Mouse (Mus musculus): ENCODE measurements around the gene Arnt2.

Arnt2 gene

DNA sequence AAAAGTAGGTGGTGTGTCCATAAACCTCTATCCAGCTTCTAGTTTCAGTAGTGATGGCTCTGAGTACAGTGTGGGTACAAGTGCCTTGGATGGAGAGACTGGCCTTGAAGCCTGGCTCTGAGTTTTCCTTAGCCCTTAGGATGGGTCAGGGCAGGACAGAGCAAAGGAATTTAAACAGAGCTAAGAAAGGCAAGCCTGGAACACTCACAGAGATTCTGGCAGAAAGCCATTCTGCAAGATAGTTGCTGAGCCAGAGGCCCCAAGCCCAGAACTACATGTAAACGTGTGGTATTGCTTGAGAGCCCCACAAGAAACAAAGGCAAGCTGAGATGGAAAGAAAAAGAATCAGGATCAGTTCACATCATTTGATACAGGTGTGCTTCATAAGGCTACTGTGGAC, 70.8 kb downstream of the Arnt2 start:
- DNase-seq = no peak

DNA sequence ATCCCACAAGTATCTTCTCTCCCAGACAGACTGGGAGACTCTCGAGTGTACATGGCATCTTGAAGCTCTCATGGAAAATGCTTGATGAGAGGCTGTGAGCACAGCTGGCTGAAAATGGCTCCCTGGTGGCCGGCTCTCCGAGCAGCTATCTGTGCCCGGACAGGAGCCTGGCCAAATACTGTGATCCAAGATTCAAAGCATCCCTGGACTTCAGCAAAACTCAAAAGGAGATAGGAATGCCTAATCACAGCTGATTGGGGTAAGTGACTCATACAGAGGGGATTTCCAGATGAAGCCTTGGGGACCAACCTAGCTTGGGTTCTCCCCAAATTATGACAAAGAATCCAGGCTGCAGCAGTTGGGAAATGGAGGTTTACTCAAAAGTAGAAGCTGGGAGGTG, 72.2 kb downstream of the Arnt2 start:
- DNase-seq = no peak

DNA sequence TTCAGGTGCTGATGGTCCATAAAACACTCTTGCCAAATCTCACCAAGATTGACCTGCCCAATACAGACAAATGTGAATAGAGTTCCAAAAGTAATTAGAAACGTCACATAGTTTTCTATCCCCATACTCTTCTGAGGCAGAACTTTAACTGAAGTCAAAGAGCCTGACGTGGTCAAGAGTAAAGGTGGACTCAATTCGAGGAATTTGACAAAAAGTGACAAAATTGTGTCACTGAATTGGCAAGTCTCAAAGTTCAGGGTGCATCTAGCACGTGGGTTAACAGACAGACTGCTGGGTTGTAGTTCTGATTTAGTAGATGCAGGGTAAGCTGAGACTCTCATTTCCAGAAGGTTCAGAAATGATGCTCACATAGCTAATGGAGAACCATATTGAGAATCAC, 73.1 kb downstream of the Arnt2 start:
- DNase-seq = no peak

DNA sequence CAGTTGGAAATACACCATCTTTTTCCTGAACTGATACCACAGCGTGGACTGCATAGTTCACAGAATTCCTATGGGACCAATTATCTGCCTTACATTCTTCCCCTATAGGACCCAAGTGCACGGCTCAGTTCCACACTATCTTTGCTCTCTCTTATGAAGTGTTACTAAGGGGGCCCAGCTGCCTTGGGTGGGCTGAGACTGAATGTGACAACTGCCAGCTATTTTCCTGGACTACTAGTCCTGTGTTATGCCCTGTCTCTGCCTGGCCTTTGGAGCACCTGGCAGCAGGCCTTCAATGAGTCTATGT, 73.4 kb downstream of the Arnt2 start:
- DNase-seq = no peak

DNA sequence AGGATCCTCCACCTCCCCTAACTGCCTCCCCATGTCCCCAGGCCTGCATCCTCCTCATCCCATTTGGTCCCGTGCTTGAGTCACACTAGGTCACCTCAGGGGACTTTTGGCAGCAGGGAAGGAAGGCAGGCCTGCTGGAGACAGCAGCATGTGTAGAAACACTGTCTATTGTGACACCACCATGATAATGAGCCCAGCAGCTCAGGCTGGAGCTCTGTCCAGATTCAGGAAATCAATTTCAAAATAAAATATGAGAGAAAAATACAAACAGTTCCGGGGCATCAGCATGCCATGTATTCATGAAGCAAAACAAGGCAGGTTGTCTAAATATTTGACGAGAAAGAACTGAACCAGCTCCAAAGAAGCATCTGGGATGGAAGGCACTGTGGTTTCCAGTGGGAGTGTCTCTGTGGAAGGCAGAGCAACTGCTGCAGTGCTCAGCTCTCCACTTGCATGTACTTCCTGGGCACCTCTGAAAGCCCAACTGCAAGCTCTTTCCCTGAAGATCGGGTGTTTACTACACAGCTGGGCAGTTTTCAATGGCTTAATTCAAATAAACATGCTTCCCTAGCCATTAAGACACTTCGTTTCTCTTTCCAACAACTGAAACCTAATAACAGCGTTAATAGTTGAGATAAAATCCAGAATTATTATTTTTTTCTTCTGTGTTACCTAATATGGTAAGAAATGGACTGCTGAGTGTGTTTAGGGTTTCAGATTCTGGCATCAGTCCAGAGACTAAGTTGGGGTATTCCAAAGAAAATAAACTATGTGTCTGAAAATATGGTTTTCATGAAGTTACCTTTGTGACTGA, 74.0 kb downstream of the Arnt2 start:
- no peak for DNase-seq

DNA sequence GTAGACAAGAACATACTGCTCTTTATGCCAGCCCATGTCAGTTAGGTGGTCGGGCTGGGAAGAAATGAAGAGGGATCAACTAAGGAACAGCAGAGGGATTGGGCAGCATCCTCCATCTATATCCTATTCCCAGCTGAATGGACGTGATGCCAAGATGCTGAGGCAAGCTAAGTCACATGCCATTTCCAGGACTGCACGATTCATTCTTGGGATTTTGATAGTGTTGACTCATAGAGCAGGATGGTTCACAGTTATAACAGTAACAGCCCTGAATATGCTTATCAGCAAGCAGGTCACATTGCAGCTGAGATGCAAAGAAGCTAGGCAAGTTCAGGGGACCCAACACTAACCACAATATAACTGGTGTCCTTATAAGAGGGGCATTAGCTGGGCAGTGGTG, 76.0 kb downstream of the Arnt2 start:
- no peak for DNase-seq

DNA sequence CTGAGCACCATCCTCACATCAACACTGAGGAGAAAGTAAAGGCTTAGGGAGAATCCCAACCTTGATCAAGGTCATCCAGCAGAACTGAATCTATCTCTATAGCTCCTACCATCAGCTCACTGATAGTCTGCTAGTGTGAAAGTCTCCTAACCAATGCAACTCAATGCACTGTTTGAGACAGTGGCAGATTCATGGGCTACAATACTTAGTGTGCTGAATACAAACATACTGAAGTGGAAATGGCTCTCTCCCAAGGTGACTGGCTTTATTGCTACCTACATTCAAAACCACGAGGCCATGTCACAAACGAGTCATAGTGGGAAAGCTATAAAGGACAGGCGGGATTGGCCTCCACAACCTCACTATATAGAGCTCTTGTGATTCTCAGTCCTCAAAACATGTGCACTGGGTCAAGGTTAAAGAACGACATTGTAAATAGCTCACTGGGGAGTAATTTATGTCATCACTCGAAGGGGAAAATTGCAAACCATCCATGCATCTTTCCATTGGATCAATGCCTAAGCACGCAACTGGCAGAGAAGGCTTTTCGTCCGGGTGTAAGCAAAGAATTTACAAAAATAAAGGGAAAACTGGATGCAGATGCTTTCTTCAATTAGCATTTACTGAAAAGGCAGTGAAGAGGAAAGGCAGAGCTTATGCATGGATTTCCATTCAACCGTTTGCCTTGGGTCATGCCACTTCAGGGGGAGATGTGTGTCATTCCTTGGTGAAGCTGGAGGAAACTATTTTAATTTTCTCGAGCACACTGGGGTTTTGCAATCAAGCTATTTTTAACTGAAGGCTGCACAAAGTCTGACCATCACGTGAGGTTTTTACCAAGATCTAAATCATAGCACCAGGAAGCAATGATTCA, 77.4 kb downstream of the Arnt2 start:
- no peak for DNase-seq

DNA sequence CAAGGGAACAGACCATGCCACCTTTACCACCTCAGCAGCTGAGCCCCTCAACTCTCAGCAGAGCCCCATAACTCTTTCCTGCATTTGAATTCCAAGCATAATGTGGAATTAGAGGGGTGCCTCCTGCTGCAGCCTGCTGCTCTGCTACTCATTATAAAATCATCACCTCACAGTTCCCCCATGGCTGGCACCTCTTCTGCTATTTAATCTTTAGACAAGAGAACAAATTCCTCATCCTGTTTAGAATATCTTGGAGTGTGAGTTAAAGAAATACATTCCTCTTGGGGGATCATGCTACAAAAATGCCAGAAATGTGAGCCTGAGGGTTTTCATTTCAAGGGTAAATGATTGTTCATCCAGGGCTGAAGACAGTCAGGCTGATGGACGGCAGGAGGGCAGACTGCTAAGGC, 80.8 kb downstream of the Arnt2 start:
- no peak for DNase-seq

DNA sequence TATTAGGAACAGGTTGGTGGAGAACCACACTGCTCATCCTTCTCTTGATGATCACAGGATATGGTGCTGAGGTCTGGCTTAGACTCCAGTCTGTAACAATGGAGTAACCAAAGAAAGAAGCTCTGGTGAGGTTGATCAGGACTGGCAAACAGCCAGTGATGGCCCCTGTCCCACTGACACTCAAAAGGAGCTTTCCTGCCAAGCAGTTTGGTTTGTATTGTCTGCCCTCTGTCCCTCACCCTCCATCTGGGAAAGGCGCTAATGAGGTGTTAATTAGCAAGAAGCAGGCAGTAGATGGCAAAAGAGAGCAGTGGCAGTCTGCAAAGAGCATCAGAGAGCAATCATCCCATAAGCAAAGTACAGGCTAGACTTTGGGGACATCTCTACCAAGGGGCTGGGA, 81.2 kb downstream of the Arnt2 start:
- no peak for DNase-seq

DNA sequence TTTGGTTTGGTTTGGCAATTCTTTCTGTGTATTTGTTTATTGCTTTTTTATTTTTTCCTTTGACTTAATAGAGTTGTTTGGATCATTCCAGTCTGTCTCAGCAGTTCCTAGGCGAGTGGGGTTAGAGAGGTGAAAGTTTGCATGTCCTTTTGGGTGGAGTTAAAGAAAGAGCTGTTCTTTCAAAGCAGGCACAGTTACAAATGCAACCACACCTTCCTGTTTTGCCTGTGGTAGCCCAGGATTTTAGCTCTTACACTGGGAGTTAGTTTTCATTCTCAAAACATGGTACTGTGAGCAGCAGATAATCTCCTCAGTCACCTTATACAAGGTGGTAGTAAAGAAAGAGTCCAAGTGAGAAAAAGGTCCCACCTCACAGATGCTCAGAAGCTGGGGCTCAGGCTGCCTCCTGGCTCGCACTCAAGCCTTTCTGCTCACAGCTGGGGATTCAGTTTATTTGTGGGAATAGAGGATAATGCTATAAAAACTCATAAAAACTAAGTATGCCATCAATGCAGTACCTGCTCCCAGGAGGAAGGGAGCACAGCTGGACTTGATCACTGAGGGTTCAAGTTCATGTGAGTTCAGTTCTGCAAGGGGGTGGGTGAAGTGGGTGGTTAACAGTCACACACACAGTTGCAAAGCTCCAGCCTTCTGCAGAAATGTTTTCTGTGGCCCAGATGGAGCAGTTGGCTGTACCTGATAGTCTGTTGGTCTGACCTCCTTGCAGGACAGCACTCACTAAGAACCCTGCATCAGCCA, 84.2 kb downstream of the Arnt2 start:
- no peak for DNase-seq

DNA sequence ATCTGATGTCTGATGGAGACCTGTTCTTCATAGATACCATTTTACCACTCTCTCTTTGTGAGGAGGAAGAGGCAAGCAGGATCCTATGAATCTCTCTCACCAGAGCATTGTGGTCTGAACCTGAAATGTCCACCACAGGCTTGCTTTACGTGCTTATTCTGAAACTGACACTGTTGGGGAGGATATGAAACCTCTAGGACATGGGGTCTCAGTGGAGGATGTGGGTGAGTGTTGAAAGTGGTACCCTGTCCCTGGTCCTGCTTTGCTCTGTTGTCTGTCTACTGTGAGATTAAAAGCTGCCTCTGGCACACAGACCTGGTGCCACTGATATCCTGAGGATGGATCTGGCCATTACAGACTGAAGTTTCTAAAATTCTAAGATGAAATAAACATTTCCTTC, 88.4 kb downstream of the Arnt2 start:
- DNase-seq = no peak

DNA sequence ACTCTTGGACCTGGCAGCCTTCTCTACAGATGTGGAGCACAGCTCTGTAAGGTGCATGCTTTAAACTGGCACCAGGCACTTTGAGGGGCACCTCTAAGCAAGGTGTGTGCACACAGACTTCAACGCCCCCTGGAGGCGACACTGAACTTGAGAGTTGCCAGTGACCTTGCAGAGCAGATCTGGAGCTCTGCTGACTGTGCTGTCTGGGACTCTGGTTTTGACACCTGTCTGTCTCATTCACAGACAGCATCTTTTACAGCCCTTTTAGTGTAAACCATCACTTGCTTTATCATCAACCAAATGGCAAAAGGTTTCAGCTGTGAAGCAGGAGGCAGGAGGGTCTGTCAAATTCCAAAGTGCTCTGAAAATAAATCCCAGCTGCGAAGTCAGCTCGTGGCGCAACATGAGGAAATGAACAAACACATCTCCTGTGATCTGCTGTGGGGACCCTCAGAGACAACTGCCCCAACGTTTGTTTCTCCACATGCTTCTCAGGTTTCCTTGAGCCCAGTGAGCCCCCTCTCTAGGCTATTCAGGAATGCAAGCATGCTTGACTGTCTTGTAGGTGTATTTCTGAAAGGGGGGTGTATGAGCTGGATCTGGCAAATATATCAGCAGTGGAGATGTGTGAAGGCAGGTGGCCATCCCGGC, 94.5 kb downstream of the Arnt2 start:
- DNase-seq = peak; percentile 57

DNA sequence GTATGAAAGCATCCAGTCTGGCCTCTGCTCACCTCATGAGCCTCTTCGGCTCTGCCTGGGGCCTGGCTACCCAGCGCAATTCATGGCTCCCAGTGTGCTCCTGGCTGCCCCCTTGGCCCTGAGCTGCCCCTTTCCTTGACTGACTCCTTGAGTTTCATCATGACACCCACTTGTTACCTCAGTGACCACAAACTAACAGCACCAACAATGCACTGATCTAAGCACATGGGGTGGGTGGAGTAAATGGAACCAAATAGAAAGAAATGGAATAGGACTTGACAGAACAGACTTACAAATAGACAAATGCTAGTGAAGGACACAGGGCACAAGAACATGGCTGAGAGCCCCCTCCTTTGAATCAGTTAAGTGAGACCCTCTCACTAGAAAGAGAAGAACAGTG, 95.2 kb downstream of the Arnt2 start:
- no peak for DNase-seq

DNA sequence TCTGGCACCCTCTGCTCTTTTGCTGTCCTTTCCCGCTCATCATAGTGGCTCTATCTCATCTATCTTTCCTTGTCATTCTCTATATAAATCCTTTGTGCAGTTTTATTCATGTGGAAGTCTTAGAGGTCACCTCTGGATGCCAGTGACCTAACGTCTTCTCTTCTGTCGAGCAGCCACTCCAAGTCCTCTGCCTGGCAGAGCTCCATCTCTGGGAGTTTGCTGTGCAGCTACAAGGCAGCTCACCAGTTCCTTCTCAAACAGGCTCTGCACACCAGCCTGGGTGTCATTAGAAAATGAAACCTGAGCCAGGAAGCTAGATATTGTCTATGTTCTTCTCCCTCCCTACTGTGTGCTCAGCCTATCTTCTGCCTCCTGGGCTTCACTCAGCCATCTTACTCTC, 98.4 kb downstream of the Arnt2 start:
- DNase-seq = no peak

DNA sequence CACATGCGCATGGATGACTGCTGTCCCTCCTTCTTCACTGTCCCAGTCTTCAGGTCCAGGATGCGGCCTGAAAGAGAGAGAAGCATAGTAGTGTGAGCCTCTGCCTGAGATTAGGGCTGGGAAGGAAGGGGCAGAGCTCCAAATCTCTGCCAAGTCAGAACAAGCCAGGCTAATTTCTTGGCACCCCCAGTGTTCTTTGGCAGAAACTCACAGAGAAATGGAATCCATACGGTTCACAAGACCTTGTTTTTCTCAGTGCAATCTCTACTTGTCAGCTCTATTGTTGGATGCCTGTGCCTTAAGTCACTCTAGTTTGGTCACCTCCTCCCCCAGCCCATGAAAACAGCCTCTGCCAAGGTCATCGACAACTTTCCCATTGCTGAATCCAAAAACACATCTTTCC, 99.1 kb downstream of the Arnt2 start:
- no peak for DNase-seq

DNA sequence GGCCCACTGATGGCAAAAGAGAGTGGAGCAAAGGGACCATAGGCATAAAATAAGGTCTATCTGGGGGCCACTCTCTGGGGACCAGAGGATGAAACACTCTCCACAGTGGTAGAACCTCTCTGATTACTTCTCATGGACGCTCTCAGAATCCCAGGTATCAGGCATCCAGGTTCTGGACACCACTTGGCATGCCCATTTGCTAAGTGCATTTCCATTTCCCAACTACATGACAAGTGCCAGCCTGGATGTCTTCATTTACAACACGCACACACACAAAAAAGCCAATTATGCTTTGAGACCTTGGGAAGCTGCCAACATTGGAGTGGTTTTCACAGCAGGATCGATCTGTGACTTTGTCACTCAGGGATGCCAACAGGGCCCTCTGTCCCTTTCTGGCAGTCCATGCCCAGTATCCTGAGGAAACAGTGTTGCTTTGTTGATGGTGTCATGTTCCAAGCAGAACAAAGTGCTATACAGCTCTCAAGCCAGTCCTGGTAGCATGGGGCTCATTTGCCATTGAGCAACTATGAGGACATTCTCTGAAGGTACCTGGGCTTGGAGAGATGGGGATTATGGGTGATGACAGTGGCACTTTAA, 102.5 kb downstream of the Arnt2 start:
- DNase-seq = no peak

DNA sequence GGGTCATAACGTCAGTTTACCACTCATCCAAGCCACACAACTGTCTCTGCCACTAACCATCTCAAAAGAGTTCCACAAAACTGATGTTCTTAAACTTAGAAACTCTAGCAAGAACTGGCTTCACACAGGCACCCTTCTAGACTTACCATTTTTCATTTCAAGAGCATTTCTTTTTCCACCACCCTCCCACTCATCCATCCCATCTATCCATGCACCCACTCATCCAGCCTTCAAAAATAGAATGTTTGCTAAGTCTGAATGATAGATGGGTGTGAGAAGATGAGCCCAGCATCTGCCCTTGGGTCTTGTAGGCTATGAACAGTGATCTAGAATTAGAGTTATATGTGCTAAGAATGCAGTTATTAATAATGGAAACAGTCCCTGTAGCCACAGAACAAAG, 109.7 kb downstream of the Arnt2 start:
- DNase-seq = no peak

DNA sequence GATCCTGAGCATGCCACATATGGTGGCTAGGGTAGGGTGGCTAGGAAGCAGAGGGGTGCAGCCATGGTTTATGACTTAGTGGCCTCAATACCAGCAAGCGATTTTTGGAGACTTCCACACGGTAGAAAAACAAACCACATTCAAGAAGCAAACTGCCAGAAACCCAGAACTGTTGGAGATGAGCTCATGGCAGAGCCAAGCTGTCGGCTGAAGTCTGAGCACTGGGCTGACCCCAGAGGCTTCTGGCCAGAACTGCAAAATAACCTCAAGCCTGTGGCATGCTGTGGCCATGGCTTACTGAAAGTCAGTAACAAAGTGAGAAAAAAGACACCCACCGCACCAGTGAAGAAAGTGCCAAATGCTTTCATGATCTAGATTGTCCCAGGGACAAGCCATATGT, 110.4 kb downstream of the Arnt2 start:
- DNase-seq = no peak

DNA sequence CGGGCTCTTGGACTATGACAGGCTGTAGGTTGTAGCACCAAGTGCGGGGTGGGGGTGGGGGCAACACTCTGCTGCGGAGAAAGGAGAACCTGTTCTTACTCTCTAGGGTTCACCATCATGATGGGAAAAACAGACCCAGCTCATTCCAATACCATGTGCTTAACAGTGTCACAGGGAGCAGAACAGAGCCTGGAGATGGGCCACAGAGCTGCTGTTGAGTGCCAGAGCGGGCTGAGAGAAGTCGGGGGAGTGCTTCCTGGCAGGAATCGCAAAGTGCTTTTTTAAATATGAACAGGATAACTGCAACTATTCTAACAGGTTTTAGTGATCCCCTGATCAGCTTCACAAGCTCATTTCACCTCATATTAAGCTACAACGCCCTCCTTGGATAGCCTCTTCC, 116.9 kb downstream of the Arnt2 start:
- DNase-seq = no peak

DNA sequence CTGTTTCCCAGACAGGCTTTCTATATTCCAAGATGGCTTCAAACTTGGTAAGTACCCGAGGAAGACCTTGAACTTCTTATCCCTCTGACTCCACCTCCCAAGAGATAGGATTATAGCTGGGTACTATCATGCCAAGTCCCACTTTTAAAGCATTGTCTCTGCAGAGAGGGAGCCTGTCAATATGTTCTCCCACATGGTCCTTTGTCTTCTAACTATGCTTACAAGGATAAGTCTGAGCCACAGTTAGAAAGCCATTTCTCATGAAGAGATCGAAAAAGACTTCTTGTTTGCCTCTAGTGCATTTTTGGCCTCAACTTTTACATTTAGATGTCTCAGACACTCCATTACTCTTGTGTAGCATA, 122.8 kb downstream of the Arnt2 start:
- no peak for DNase-seq

DNA sequence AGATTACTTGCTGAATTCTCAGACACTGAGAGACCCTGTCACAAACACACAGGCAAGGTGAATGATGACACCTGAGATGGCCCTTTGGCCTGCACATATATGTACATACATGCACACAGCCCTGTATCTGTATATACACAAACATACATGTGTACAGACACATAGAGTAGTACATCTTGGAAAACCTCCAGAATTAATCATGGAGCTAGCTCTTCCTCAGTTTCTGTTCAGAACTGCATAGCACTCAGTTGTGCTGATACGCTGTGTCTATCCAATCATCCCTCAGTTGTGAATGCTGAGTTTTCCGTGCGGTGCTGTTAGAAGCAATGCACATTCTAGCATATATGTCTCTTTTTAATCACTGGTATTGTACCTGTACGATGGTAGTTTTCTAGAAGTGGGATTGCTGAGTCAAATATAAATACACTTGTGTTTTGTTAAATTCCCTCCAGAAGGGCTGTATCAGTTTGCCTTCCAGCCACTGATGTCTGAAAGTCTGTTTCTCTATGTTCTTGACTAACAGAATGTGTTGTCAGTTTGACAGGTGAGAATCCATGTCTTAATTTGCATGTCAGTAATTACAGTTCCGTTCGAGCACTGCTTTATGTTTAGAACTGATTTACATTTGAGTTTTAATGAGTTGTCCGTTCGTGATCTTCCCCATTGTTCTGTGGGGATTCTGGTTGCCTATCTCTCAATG, 123.3 kb downstream of the Arnt2 start:
- DNase-seq = no peak

DNA sequence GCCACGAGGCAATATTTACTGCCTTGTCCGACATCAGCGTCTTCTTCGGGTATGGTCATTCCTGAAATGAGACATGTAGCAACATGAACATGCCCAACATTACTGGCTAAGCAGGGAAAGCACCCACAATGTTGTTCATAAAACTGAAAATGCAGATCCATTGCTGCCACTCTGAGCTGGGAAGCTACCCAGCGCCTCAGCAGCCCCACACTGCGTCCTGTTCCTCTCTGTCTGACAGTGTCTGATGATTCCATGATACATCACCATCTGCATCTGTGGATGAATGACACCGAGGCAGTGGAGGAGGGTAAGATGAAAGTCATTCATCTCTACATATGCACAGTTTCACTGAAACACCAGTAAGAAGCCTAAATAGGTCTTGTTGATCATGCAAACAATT, 124.2 kb downstream of the Arnt2 start:
- DNase-seq = no peak
